Mouse (Mus musculus): ENCODE results near the gene AI182371. TPM values are rescaled to one million over a fixed set of nuclear protein-coding genes. Genes with fewer than 3 reads are reported as not detected.
A peak's percentile ranks its signal among the peaks of the same experiment; 100 is the strongest.

AI182371 gene
- total RNA-seq, 2 experiments from 2014 or later = not detected

DNA sequence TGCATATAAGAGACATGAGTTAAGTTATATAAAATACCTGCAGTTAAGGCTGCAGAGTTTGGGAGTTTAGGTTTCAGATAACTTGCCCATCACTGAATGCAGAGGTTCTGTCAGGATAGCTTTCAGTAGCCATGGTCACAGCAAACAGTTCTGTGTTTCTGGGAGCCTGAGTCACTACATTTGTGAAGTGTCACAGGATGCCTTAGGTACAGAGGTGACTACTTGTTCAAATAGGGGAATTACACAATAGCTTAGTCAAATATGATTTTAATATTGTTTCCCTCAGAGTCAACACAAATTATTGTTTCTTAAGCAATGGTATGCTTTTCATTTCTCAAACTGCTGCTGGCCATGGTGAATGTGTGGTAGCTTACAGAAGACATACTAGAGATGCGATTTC, 32.2 kb downstream of the AI182371 start:
- no peak for DNase-seq (ENCODE audit: low spot score)

DNA sequence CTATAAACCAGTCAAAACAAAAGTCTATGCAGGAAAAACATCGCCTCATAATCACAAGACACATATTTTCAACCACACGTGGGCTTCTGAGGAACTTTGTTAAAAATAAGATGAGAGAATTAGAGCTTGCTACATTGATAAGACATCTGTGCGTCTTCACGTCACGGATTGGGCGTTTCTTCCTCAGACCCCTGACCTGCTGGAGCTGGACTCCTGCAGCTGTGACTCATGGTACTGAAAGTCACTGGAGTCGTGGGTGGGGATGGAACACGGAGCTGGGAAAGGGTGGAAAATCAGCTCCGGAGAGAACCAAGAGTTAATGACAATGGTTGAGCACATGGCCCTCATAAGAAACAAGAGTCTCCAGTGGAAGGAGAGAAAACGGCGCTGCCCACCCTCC, 34.2 kb downstream of the AI182371 start:
- DNase-seq (ENCODE audit: low spot score) = no peak

DNA sequence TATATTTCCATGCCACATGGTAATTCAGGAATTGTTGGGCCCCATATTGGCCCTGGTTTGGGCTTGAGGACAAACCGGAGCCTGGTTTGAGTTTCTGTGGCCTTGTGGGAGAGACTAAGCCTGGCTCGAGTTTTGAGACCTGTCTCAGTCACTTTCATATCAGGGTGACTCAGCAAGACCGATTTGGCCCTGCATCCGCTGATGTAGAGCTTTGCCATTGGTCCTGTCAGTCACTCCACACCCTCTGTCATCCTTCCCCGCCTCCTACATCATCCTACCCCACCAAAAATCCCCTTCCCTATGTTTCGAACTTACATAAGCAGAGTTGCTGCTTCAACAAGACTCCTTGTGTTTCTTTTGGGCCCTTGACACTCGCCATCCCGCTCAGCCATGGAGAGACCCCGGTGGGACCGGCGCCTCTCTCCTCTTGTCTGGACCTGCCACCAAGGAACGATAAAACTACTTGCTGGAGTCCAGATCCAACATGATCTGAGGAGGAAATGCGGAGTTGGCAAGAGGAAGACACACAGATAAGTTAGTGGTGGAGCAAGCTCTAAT, 34.7 kb downstream of the AI182371 start:
- DNase-seq (ENCODE audit: low spot score) = no peak

DNA sequence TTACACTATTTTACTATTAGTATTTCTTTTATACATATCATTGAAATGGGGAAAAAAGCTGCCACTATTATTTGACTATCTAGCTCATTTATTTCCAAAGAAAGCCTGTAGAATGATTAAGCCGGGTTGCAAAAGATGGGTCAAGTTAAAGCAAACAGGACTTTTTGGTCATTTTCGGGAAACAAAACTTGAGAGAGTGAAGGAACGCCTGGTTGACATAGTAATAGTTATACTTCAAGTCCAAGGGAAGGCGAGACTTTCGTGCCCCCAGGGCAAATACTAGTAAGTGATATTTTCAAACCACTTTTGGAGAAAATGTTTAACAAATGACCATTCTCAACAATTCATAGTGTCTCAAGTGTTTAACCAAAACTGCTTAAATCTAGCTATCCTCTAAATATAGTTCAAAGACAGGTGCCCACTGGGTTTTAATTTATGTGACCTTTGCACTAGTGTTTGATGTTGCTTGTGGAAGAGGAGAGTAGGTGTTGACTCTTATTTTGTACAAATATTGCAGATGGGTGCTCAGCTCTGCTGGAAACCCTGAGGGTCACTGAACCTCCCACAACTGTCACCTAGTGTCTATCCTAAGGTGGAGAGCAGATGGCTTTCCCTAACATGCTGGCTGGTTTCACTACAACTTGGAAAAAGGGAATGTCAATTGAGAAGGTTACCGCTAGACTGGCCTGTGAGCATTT, 37.9 kb downstream of the AI182371 start:
- DNase-seq (ENCODE audit: low spot score) = no peak

DNA sequence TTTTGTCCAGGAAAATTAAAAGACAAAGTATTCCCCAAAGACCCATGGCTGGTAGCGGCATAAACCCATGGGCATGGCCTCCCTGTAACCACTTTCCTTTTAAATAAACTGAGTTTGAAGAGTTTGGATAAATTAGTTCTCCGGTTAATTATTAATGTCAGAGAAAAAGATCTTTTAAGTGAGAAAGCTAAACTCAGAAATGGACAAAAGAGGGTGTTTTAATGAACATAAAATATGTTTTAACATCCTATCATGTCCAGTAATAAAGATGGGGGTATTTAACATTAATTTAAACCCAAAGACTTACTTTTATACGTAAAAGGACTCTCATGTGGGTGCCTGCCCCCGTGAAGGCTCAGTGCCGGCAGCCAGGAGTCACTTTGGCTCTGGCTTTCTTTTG, 40.0 kb downstream of the AI182371 start, which contains the start of gene Hc:
Gene Hc (minus strand): TSS at position 101 of the 400 bp plus-strand sequence.
- no peak for DNase-seq (ENCODE audit: low spot score)

DNA sequence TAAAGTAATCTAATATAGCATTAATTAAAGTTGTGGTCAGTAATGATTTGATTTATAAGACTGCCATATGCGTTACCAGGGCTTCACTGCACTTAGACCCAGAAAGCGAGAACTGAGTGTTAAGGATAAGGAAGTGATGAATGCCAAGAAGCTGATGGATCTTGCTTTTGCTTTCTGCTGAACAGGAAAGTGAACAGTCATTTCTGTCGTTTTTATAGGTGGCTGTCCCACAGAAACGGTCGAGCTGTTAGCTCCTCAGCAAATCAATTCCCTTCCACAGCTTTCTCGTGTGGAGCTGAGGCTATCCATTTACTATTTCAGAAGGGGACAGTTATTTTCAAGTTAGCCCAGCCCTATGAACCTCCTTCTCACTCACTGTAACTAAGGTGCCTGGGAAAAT, 40.4 kb downstream of the AI182371 start:
- DNase-seq (ENCODE audit: low spot score) = no peak

DNA sequence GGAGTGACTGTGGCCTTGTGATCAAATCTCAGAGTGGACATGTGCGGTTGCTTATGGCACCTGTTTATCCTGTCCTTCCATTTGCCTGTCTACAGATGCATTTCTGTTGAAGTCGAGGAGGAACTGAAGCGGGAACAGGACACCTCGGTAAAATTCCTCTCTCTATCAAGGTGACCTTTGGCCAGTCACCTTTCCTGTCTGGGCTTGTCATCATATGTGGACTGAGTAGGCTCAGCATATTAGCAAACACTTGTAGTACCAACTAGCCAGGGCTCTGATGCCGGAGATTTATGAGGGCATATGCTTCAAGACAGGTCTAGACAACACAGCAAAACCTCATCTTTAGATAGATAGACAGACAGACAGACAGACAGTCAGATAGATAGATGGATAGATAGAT, 41.1 kb downstream of the AI182371 start:
- DNase-seq (ENCODE audit: low spot score) = no peak

DNA sequence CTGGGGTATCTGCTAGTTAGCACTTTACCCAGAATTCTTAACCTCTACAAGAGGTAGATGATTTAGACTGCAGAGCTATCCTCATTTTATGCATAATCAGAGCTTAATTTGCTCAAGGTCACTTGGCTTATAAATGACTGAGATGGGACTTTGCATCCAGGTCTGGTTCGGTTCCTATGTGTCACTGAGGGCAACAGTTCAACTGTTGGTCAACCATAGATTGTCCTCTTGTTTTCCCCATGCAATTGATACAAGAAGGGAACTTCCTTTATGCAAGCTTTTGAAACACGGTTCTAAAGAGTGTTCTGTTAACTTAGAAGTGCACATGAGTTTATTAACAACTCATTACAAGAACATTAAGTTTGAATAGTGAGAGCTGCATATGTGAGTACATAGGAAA, 43.0 kb downstream of the AI182371 start:
- DNase-seq (ENCODE audit: low spot score) = no peak

DNA sequence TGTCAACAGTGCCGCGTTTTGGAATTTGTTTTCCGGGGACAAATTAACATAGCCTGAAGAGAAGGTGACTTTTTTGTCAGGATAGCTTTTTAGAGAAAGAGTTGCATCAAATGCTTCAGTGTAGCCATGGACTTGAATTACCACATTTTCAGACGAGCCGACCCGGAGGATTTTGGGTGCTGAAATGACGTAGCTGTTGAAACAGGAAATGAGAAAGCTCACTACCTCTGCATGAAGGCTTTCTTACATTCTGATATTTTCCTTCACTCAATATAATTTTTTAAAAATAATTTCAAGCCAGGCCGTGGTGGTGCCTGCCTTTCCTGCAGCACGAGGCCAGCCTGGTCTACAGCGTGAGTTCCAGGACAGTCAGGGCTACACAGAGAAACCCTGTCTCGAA, 44.1 kb downstream of the AI182371 start:
- DNase-seq (ENCODE audit: low spot score) = no peak

DNA sequence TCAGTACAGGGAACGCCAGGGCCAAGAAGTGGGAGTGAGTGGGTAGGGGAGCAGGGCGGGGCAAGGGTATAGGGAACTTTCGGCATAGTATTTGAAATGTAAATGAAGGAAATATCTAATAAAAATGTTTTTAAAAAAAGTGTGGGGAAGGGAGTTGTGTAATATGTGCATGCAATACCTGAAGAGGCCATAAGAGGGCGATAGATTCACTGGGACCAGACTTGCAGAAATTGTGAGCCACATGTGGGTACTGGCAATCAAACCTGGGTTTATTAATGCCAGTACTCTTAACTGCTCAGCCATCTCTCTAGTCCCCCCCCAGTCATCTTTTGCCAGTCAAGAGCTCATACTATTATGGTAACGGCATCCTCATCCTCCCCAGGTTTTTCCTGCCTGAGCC, 52.5 kb downstream of the AI182371 start:
- DNase-seq (ENCODE audit: low spot score) = peak; percentile 13

DNA sequence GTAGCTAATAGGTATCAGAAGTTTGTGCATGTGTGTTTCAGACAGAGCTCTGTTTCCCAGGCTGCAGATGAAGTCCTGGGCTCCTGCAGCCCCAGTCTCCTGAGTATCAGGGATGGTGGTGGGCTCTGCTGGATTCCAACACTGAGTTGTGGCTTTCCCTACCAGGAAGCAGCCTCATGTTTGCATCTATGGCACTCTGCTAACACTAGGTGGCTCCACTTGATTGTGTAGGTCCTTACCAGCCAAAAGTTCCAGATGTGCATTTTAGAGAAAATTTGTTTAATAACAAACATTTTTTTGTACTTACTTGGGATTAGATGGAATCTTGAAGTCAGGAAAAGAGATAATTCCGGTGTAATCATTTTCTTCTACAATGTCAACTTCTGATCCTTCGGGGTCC, 56.4 kb downstream of the AI182371 start:
- peak; percentile 9 for DNase-seq (ENCODE audit: low spot score)

DNA sequence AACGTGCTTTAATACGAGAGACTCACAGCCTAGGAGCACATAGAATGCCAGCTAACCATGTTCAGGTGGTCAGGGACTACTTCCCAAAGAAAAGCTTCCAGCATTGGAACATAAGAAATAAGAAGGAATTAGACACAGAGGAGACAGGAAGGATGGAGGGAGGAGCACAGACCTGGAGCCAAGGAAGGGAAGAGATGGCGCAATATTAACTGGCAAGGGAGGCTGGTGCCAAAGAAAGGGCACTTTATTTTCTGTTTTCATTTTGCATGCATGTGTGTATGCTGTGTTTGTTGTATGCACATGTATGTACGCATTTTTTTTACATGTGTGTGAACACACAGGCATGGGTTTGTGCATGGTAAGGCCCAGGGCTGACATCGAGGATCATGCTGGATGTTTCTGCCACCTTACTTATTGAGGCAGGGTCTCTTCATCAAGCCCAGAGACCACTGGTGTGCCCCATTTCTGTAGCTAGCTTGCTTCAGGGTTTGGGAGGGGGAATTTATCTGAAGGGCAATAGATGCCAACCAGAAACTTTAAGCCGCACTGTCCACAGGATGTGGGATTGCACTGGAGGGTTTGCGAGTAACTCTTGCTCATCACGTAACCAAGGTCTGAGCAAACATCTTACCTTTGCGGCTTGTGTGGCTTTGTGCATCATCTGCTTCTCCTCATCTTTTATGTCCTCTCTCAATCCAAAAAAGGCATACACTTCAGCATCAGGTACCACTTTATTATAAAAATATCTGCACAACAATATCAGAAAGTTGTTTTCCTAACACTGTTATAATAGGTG, 62.6 kb downstream of the AI182371 start:
- no peak for DNase-seq (ENCODE audit: low spot score)

Other genes with a start within 250 kb of the AI182371 start
- under 1 TPM; 0.33 to 0.37 TPM for gene Cutal, start 227.1 kb downstream of the AI182371 start, total RNA-seq (2021)
- 10 to 100 TPM; 11.9 to 17.4 TPM for gene Psmd5, start 226.6 kb downstream of the AI182371 start, total RNA-seq (2021)
- under 1 TPM; 0.59 to 0.71 TPM for gene Phf19, start 187.5 kb downstream of the AI182371 start, total RNA-seq (2021)
- under 1 TPM; 0.30 to 0.97 TPM for gene Traf1, start 139.8 kb downstream of the AI182371 start, total RNA-seq (2021)
- gene Hc, start 40.1 kb downstream of the AI182371 start, total RNA-seq (2021) = under 1 TPM in 1 of 2 experiments, not detected in 1; 0.19 TPM
- gene Cntrl, start 7.9 kb upstream of the AI182371 start, total RNA-seq (2021) = 1 to 10 TPM; 4.3 to 5.4 TPM
- gene Rab14, start 99.6 kb upstream of the AI182371 start, total RNA-seq (2021) = 10 to 100 TPM; 77.0 to 84.0 TPM
- 100 to 1,000 TPM; 526 to 574 TPM for gene Gsn, start 154.8 kb upstream of the AI182371 start, total RNA-seq (2021)
- 10 to 100 TPM; 33.3 to 33.7 TPM for gene Stom, start 235.4 kb upstream of the AI182371 start, total RNA-seq (2021)